Mouse (Mus musculus): ENCODE measurements around the gene Ehd1.

GRCm38 (mm10) chr19:6331719-6332516 lies 55.4 kb downstream of the Ehd1 start:
- TF ChIP-seq EP300 (IDR thresholded peaks at IDR 0.05; ENCODE audit: low read depth) (no peak), CTCF (IDR thresholded peaks at IDR 0.05; ENCODE audit: low read depth) (peak; percentile 93)

Data from liver, embryonic 14.5 days (tissue).